Mouse (Mus musculus) ES-Bruce4 (cell line): ENCODE data around the gene Ms4a6d.
"Not testable (repeated sequence)": the region's sequence is repeated elsewhere in the genome, so short reads cannot be mapped to it uniquely, and the experiment has no call there.

ENCODE experiments used
- CTCF ChIP-seq: IDR thresholded peaks from one replicate; pipeline ENCODE4 v1.8.1; 2011; ENCODE audit warnings: low read depth, low read length
- EP300 ChIP-seq: IDR thresholded peaks from 2 replicates; pipeline ENCODE4 v1.6.1; 2011; ENCODE audit warnings: low read depth, low read length; ENCODE audit not compliant: insufficient read depth
- POLR2A ChIP-seq: IDR thresholded peaks from one replicate; pipeline ENCODE4 v1.8.1; 2011; ENCODE audit warnings: low read length; ENCODE audit not compliant: insufficient read depth

DNA sequence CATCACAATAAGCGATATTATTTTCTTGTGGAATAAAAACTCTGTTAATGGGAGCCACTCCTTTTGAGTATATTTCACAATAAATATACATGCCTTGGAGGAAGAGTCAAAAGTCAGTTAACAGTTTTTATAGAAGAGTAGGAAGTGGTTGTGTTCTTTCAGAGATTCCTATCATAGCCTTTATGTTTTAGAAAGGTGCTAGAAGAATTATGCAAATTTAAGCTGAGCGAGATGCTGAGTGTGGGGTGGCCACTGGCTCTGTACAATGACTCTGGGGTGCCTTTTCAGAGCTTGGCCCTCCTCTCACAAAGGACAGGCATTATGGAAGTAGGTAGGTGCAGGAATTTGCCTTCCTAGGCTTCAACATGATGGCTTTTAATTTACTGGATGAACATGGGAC lies 60.3 kb downstream of the Ms4a6d start:
- not testable (repeated sequence) for TF ChIP-seq POLR2A, CTCF, EP300
